Mouse (Mus musculus): Measurements from ENCODE around the gene Sod1.

The Sod1 gene

DNA sequence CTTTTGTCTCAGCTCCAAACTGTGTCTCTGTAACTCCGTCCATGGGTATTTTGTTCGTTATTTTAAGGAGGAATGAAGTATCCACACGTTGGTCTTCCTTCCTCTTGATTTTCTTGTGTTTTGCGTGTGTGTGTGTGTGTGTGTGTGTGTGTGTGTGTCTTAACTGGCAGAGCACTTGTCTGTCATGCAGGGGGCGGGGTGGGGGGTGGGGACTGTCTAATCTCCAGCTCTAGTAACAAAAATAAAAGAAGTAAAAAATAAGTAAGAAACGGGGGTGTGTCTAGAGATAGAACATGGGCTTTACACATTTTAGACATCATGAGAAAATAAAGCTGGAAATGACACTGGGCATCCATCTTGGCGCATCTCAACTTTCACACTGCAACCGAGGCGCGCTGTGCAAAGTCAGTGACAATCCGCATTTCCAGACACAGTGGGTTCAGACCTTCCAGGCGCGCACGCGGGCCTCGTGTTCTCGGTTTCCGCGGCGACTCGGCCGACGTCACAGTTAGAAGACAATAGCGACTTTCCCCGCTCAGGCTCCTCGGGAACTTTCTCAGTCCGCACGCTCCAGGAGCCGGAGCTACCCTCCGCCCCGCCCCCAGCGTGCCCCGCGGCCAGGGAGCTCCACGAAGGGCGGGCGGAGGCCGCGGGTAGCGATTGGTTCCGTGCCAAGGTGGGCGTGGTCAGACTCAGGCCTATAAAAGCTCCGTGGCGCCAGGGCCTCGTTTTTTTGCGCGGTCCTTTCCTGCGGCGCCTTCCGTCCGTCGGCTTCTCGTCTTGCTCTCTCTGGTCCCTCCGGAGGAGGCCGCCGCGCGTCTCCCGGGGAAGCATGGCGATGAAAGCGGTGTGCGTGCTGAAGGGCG lies at the start of gene Sod1:
Sod1 (plus strand) TSS at position 729 of the 866 bp plus-strand sequence.
- peak; percentile 99 for DNase-seq (ENCODE audit: low spot score)

DNA sequence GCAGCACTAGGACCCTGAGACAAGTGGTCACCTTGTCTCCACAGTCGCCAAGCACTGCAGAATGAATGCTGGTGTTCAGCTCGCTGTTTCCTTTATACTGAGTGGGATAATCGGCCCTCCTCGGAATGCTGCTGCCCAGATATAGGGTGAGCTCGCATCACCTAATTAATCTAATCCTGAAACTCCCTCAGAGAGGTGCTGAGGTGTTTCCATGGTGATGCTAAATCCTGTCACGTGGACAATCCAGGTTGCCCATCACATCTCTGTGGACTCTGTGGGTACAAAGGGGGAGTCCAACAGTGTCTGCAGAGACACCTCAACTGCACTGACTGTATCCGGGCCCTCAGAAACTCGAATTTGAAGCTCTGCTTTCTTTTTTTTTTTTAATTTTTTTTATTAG lies 49.1 kb upstream of the Sod1 start:
- no peak for DNase-seq (ENCODE audit: low spot score)

DNA sequence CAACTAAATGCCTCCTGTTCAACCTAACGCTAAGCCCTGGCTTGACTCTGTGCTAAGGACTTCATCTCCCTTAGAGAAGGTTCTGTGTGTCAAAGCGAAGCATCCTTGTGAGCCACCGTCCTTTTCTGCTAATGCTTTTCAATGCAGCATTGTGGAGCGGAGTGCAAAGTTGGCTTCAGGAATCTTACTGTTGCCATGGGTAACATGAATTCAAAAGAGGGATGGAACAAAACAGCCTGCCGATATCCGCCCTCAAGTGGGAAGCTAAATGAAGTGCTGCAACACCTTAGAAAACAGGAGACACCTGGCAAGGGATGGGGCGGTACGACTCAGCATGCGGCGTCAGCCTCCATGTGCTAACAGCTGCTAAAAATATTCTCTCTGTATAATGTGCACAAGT lies 44.1 kb upstream of the Sod1 start:
- no peak for DNase-seq (ENCODE audit: low spot score)

DNA sequence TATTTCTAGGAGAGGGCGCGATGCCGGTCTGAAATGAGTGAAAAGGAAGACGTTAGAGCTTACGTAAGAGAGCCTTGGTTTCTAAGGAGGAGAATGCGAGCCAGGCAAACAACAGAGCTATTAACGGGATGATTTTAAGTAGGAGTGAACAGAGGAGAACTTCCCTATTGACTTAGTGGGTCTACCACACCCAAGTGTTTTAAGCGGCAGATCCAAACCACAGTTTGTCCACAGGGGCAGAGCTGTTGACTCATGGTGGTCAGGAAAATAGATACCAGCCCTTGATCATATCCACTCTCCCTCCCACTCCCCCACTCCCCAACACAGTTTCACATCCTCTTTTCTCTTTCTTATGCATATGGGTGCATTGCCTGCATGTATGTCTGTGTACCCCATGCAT lies 43.1 kb upstream of the Sod1 start:
- no peak for DNase-seq (ENCODE audit: low spot score)

DNA sequence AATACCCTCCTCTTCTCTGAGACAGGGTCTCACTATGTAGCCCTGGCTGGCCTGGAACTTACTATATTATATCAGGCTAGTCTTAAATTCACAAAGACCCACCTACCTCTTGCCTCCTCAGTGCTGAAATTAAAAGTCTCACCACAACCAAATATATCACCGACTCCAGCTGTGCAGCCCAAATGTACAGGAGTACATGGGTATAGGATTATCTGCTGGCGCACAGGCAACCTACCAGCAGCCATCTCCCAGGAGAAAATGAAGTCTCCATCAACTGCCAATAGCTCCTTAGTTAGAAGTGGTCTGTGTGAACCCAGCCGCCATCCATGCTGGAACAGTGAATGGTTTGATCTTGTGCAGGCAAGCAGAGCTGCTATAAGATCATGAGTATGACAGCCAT lies 42.1 kb upstream of the Sod1 start:
- no peak for DNase-seq (ENCODE audit: low spot score)

DNA sequence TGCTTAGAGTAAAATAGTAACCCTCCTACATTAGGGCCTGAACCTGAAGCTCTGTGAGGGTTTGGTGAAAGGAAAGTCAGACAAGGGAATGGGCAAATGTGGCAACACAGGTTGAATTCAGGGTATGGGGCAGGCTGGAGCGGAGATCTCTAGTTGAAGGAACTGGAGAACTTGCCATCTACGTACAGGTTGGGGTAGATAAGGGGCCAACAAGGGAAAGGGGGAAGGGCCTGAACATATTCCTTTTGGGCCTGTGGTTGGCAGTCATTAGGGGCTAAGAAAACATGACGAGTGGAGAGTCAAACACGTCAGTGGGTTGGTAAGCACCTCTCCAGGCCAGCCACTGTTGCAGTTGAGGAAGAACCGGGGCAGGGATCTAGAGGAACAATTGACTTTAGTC lies 40.7 kb upstream of the Sod1 start:
- no peak for DNase-seq (ENCODE audit: low spot score)

DNA sequence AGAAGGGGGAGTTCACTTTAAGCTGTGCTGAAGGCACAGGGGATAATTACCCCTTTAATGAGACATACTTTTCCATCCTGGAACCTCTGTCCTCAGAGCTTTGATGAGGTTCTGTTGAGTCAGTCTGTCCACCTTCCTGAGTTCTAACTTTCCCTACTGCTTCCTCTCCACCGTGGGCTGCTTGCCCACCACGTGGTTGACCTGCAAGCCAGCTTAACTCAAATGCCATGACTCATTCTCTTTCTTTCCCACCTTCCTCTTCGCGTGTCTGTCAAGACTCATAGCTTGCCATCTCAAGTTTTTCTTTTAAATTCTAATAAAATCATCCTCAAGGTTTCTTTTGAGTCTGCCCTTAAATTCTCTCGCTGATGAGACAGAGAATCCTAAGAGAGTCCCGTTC lies 39.6 kb upstream of the Sod1 start:
- DNase-seq (ENCODE audit: low spot score), result no peak

DNA sequence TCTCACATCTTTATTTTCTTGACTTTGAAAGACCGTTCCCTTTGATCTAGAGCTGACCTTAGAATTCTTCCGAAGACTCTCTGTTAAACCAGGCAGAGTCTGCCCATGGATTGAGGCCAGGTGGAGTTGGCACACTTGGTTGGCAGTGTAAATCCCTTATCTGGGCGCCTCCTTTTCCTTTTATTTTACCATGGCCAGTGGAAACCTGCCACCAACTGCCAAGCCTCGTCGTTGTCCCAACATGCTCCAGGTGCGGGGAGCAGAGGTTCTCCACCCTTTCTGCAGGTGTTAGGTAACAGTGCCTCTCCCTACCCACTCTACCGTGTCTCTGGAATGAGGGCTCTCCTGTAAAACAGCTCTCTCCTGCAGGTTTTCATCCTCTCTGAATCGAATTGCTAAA lies 38.9 kb upstream of the Sod1 start:
- DNase-seq (ENCODE audit: low spot score), result peak; percentile 33

DNA sequence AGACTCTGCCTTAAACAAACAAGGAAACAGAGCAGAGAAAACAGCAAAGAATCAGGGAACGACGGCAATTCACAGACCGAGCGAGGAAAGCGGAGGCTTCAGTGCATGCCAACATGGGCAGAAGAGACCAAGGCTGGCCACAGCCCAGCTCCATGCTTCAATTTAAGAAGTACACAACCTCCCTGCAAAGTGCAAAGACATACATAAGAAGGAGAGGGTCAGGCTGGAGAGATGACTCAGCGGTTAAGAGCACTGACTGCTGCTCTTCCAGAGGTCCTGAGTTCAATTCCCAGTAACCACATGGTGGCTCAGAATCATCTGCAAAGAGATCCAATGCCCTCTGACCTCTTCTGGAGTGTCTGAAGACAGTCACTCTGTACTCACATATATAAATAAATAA lies 36.4 kb upstream of the Sod1 start:
- no peak for DNase-seq (ENCODE audit: low spot score)

DNA sequence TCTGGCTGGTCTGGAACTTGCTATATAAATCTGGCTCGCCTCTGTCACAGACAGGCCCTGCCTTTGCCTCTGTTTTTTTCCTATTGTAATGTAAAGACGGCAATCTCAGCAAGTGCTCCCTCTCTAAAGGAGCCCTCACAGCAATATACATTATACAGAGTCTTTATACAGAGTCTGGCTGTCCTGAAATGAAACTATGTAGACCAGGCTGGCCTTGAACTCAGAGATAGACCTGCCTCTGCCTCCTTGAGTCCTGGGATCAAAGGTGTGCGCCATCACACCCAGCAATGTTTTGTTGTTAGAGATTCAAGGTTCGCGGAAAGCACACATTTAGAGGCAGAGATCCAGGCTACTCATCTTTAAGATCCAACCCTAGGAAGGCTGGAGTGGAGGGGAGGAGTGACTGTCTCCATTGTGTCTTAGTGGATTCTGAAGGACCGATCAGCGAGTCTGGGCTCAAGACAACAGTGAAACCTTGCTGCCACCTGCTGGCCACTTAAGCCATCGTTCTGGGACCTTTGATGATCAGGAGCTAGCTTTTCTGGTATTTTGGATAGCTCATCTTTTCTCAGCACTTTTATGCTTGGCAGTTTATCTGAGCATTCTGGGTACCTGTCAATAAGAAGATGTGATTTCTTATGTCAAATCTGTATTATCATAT lies 34.5 kb upstream of the Sod1 start:
- DNase-seq (ENCODE audit: low spot score), result peak; percentile 70

DNA sequence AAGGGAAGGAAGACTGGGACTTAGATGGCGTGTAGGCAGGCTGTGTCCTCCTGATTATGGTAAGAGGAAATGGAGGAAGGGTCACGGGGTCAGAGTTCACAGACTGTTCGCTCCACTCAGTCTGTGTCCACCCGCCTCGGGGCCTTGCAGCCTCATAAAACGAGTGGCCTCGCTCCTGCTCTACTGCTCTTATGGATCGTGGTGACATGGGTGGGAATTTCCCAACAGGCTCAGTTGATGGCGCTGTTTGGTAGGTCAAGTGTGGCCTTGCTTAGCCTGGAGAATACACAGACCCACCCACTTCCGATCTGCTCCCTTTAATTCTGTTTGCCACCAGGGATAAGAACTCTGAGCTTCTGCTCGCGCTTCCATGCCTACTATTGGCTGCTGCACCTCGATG lies 33.1 kb upstream of the Sod1 start:
- DNase-seq (ENCODE audit: low spot score), result no peak

DNA sequence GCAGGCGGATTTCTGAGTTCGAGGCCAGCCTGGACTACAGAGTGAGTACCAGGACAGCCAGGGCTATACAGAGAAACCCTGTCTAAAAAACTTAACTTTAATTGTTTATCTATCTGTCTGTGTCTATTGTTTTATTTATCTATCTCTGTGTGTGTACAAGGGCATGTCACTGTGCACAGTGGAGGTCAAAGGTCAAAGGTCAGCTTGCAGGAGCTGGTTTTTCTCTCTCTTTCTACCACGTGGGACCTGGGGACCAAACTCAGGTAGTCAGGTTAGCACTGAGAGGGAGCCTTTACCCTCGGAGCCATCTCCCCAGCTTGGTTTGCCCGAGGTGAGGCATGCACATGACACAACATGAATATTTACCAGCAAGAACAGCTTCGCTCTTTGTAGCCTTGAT lies 29.3 kb upstream of the Sod1 start:
- DNase-seq (ENCODE audit: low spot score), result no peak

DNA sequence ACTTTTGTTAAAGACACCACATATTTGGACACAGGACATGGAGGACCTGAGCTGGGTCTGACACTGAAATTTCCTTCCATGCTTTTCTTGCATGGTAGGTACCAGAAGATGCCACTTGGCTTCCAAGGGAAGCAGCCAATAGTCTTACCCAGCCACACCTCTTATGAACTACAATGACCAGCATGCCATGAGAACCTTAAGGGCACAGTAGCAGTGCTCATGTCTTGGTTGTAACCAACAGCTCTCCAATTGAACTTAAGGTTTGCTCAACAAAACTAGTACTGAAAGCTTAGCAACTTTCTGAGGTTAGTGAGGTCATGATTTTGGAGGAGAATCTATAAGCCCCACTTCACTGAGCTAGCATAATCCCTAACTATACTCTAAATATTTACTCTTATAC lies 26.8 kb upstream of the Sod1 start:
- no peak for DNase-seq (ENCODE audit: low spot score)

DNA sequence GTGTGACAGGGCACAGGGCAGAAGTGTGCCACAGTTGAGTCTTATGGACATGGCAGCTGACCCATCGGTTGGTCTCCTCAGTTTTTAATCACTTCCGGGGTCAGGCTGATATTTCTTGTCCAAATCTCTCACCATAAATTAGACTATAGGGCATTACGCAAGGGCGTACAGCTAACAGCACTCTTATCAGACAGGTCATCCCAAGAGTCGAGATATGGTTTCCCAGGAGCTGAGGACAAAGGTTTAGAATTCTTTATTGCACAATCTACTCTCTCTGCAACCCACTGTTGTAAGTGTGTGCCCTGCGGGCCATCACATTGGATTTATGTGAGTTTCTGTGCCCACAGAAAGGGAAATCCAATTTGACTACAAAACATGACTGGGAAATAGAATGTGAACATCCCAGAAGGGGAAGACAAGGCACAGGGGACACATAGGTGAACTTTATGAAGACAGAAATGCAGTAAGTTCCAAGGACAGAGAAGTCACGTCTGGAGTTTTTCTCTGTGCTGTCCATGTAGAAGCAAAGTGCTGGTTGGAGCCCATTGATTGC lies 23.8 kb upstream of the Sod1 start:
- no peak for DNase-seq (ENCODE audit: low spot score)

DNA sequence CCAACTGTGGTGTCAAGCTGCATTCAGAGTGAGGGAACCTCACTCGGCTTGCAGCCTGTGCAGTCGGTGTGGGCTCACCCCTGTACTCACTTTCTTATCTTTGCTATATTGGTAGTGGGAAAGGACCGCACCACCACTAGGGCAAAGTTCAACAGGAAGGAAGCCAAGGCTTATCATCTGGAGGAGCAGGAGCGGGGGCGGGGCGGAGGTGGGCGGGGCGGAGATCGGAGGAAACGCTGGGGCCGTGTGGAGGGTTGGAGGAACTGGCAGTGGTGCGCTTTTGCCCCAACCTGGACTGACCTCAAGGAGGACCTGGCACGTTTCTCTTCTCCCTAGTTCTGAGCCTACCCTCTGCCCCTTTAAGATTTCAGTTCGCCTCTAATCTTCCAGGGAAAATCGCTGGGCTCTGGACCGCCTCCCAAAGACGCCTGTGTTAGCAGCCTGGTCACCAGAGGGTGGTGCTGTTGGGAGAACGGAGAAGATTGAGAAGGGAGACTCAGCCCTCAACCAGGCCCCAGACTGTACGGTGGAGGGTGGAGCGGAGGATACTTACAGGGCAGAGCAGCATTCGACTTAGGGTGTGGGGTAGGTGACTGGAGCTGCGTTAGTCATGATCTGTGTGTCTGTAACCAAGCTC lies 23.1 kb upstream of the Sod1 start:
- DNase-seq (ENCODE audit: low spot score), result peak; percentile 73

DNA sequence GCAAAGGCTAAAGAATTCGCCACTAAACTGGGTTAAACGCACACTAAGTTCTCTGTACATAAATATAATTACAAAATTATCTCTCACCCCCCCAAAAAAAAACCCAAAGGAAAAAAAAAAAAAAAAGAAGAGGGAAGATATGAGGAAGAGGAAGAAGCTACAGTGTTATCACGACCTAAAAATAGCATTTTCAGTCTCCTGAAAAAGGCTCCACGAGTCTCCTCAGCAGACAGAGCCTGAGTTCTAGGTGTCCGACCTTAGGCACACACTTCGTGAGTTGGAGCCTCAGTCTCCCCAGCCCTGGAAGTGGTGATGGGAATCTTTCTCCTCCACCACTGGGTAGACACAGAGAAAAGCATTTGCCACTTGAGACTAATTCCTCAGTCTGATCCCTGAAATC lies 21.9 kb upstream of the Sod1 start:
- no peak for DNase-seq (ENCODE audit: low spot score)

DNA sequence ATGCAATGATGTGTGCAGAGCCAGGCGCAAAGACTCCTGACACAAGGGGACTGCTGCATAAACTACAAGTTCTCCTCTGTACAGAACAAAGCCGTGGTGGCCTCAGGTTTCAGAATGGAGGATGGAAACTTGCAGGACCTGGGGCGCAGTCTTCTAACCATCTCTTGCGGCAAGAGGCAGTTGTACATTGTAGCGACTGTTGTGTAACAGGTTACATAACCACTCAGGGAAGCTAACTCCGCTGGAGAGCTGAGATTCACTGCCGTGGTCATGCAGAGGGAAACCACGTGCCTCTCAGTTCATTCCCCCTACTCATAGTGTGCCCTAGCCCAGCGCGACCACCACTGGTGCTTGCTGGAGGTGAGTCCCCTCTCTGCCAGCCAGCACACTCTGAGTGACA lies 21.4 kb upstream of the Sod1 start:
- DNase-seq (ENCODE audit: low spot score), result no peak

DNA sequence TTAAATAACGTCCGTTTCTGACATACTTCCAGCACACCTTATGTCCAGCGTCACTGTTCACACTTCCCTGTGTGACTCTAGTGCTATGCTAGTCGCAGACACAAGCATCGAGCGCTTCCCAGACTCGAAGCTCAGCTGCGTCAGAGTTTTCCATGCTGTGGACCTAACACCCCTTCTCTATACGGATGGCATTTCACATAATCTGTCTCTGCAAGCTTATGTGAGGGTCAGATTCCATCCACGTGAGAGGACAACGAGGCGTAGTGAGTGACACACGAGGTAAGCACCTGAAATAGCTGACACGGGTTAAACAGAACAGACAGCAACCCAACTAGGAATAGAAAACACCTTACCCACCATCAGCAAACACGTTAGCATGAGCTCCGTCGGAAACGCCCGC lies 18.4 kb upstream of the Sod1 start:
- no peak for DNase-seq (ENCODE audit: low spot score)

DNA sequence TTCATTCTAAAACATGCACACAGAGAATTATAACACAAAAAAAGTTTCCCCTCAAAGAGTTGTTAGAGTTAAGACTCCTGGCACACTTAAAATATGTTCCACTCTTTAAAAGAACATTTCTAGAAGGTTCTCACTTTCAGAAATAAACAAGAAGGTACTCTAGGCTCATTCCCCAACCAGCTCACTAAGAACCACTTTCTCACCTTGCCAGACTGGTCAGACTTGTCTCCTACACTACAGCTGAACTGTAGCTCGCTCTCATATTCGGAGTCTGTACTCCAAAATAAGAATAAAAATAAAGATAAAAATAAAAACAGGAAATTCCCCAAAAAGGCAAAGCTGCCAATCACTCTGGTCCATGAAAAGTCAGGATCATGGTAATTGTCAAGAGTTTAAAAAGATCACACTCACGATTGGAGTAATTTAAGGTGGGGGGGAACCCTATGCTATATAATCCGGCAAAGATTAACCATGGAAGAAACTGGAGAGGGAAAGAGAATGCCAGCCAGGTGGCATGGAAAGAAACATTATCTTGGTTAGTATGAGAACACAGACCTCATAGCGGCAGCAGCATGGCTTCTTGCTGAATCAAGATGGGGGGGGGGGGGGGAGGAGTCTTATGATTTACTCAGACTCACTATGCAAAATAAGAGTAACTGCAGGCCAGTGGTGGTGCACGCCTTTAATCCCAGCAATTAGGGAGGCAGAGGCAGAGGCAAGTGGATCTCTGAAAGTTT lies 17.2 kb upstream of the Sod1 start:
- no peak for DNase-seq (ENCODE audit: low spot score)

DNA sequence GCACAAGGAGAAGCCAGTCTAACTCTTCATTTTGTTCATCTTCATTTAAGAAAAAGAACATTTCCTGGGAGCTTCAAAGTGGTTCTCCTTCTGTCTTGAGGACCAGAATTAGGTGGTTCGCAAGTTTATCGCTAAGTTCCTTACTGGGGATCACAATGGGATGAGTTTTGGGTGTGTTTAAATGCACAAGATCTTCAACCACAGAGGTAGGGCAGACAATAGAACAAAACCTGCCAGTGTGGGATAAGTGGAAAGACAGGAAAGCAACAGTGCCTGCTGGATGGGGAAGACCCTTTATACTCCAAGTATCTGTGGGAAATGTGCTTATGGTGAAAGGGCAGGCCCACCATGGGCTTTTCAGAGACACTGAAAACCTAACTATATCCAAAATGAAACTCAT lies 15.7 kb upstream of the Sod1 start:
- no peak for DNase-seq (ENCODE audit: low spot score)

DNA sequence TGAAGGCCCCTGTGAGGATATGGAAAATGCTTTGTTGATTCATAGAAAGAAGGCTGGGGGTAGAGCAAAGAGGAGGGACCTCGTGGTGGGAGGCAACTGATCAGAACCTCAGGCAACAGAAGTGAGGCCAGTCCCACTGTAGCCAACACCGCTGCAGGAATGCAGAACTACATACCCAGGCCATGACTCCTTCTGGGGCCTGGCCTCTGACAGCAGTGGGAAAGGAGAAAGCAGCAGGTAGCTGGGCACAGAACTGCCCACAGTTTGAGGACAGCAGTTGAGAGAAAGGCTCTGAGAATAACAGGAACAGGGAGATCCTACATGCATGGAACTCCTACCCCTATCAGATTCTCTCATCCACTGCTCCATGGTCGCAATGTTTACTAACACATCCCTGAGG lies 11.6 kb upstream of the Sod1 start:
- DNase-seq (ENCODE audit: low spot score), result no peak

DNA sequence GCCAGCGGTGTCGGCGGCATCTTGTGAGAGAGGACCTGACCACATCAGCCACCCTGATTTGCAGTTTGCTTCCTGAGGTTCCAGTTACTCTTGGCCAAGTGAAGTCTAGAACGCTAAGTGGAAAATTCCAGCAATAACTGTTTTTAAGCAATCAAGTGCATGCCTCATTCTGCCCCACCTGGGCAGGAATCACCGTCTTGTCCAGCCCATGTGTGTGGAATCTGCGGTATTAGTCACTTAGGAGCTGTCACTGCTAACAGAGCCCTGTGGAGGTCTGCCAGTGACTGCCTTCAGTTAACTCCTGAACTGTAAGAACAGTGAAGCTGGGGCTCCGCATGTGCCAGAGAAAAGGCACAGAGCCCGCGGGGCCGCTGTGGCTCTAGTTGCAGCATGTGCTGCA lies 9.8 kb upstream of the Sod1 start:
- DNase-seq (ENCODE audit: low spot score), result no peak

All from ovary, postnatal 14 days (tissue).